Mouse (Mus musculus) heart, embryonic 16.5 days (tissue): Measurements from ENCODE around the gene Ankrd37. TPM values are rescaled to one million over a fixed set of nuclear protein-coding genes. Genes with fewer than 3 reads are reported as not detected.
A peak's percentile ranks its signal among the peaks of the same experiment; 100 is the strongest.

Experiments
- ATAC-seq: fragments of 200-750 bp; cut with Nextera tagmentation; replicated peaks from 2 replicates; pipeline ENCODE4 v1.8.0; 2017; ENCODE audit warnings: moderate number of reproducible peaks; ENCODE audit not compliant: insufficient read depth, low FRiP score; ENCODE audit errors: extremely low read depth
- H3K27ac ChIP-seq: fragments of 300-500 bp; sonication (generic); 2 replicates; pipeline ENCODE4 v1.5.1; 2014; ENCODE audit warnings: mild to moderate bottlenecking, low read length, control low read depth, moderate library complexity
- H3K27me3 ChIP-seq: fragments of 300-500 bp; sonication (generic); 2 replicates; pipeline ENCODE4 v1.6.1; 2014; ENCODE audit warnings: low read length, mixed read lengths; ENCODE audit not compliant: control insufficient read depth, insufficient read depth
- H3K36me3 ChIP-seq: fragments of 300-500 bp; sonication (generic); 2 replicates; pipeline ENCODE4 v1.6.1; 2014; ENCODE audit not compliant: control insufficient read depth, insufficient read depth
- H3K4me1 ChIP-seq: fragments of 300-500 bp; sonication (generic); 2 replicates; pipeline ENCODE4 v1.6.1; 2014; ENCODE audit warnings: low read length, mixed read lengths; ENCODE audit not compliant: control insufficient read depth, insufficient read depth
- H3K4me2 ChIP-seq: fragments of 300-500 bp; sonication (generic); 2 replicates; pipeline ENCODE4 v1.6.1; 2014; ENCODE audit warnings: low read depth, mild to moderate bottlenecking, control low read depth, low read length
- H3K4me3 ChIP-seq: fragments of 300-500 bp; sonication (generic); 2 replicates; pipeline ENCODE4 v1.5.1; 2014; ENCODE audit warnings: mild to moderate bottlenecking, control low read depth, low read length
- H3K9ac ChIP-seq: fragments of 300-500 bp; sonication (generic); 2 replicates; pipeline ENCODE4 v1.6.1; 2014; ENCODE audit warnings: low read length, control low read depth
- H3K9me3 ChIP-seq: fragments of 300-500 bp; sonication (generic); replicated peaks from 2 replicates; pipeline ENCODE4 v1.6.1; 2016; ENCODE audit warnings: low read length; ENCODE audit not compliant: control insufficient read depth
- WGBS: fragments of 180-500 bp; shearing (Covaris S2); extraction: QIAGEN DNeasy Blood & Tissue Kit; methylation state at CpG from one replicate; pipeline ENCODE4 v1.1.7; 2014; 5-methylcytosine and 5-hydroxymethylcytosine counted together
- polyA plus RNA-seq: library from polyadenylated mRNA; unstranded; fragments of >200 nt; fragmentation: Nextera tagmentation; extraction: Ambion mirVana; gene quantifications from 2 replicates; pipeline ENCODE4 v1.2.1, GENCODE M21; 2015

Ankrd37 gene
- polyA plus RNA-seq, 1 experiment from 2014 or later: 26.1 TPM

DNA sequence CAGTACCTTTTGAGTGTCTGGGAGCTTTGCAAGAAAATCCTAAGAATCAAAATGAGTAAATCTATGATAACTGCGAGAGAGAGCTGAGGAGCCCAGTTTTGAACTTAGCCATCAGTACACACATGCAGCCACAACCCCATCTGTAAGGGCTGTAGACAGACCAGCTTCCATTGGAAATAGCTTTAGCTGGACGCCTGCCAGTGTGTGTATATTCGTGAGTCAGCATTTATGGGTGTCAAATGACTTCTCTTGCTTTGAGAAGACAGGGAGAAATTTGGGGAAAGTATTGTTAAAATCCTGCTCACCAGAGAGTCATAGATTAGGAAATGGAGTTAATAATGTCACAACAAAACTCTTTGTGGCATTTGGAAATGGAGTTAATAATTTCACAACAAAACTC lies 18.8 kb downstream of the Ankrd37 start:
- no peak overlapping the region for H3K9ac ChIP-seq
- H3K4me3 ChIP-seq: no peak overlapping the region
- peaks cover 21% of the 10 kb centered on the region; the same call in 1 of the 2 replicates for H3K36me3 ChIP-seq
- no peaks in the 10 kb centered on the region for H3K4me1 ChIP-seq
- no peak overlapping the region for H3K4me2 ChIP-seq
- whole genome bisulfite sequencing: 60% methylated on average over 3 of the region's 3 CpGs
- ATAC-seq: no peak
- H3K27me3 ChIP-seq: no peaks in the 10 kb centered on the region
- no peaks in the 10 kb centered on the region for H3K9me3 ChIP-seq
- H3K27ac ChIP-seq: no peak overlapping the region

DNA sequence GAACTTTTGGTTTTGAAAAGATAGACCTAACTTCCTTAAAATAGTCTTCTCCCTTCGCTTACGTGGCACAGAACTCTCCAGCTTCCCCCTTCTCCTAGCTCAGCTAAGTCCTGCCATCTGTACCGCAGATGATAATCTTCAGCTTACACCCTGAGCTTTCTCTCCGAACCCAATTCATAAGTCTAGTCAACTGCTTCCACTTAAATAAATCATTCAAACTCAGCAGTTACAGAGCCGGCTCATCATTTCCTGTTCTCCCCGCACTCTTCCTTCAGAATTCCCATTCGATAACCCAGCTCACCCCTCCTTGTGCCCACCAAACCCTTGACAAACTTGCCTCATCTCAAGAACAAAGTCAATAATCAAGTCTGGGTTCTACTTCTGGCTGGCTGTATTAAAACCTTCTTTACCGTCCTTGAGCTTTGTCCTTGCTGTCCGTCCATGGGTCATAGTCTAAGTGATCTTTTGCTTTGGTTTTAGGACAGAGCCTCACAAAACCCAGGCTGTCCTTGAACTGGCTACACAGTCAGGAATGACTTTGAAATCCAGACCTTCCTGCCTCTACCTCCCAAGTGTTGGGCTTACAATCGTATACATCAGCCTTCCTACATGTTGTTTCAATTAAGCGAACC lies 29.6 kb downstream of the Ankrd37 start:
- 55% methylated on average over 11 of the region's 11 CpGs for WGBS
- peak overlapping the region; percentile 69 for H3K4me2 ChIP-seq
- peaks cover 8% of the 10 kb centered on the region for H3K4me1 ChIP-seq
- peaks cover 21% of the 10 kb centered on the region for H3K36me3 ChIP-seq
- H3K4me3 ChIP-seq: peak overlapping the region; percentile 87
- peak overlapping the region; percentile 51; the same call in 1 of the 2 replicates for H3K27ac ChIP-seq
- 0 out of 2 replicates have a peak, but pooled peaks cover 4% of the 10 kb centered on the region for H3K9me3 ChIP-seq
- no peaks in the 10 kb centered on the region for H3K27me3 ChIP-seq
- peak overlapping the region; percentile 83 for H3K9ac ChIP-seq
- ATAC-seq: no peak

DNA sequence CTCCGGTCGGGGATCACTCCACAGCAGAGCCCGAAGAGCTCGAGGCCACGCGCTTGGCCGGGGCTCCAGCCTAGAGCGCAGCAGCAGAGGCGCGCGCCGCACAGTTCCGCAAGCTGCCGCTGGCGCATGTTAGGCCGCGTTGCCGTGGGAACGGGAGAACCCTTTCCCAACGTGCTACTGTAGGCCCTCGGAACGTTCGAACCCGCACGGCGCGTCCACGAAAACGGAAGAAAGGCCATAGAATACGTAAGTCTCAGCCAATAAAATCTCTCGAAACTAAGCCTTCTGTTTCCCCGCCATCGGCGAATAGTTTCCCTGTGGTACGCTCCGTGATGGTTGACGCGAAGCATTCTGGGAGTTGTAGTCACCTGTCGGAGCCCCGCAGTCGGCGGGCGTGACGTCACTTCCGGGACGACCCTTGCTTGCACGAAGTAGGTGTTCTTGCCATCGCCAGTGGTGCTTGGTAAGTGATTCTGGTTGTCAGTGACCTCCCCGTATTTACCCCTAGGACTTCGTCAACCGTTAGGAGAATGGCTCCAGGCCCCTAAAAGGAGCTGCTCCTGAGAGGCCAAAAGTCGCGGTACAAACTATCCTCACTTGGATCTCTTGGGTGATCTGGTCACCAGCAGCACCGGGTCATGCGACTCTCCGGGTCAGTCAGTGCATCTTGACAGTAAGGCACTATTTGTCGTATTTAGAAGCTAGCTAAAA lies 30.2 kb downstream of the Ankrd37 start, which contains the start of the genes 1700029J07Rik and Ufsp2:
TSS of gene 1700029J07Rik (minus strand) at position 127 of the 711 bp plus-strand sequence.
TSS of gene Ufsp2 (plus strand) at position 403 of the 711 bp plus-strand sequence.
- peak within 1 kb of the TSS; percentile 87 for H3K4me3 ChIP-seq
- peak within 1 kb of the TSS; percentile 87 for H3K9ac ChIP-seq
- peaks cover 8% of the 10 kb centered on the region for H3K4me1 ChIP-seq
- H3K27ac ChIP-seq: peak within 1 kb of the TSS; percentile 85
- no peaks in the 10 kb centered on the region for H3K27me3 ChIP-seq
- 0 out of 2 replicates have a peak, but pooled peaks cover 6% of the 10 kb centered on the region for H3K9me3 ChIP-seq
- WGBS: under 1% methylated on average over 57 of the region's 57 CpGs
- peak within 1 kb of the TSS; percentile 69 for H3K4me2 ChIP-seq
- peak; percentile 96 for ATAC-seq
- peaks cover 21% of the 10 kb centered on the region for H3K36me3 ChIP-seq

DNA sequence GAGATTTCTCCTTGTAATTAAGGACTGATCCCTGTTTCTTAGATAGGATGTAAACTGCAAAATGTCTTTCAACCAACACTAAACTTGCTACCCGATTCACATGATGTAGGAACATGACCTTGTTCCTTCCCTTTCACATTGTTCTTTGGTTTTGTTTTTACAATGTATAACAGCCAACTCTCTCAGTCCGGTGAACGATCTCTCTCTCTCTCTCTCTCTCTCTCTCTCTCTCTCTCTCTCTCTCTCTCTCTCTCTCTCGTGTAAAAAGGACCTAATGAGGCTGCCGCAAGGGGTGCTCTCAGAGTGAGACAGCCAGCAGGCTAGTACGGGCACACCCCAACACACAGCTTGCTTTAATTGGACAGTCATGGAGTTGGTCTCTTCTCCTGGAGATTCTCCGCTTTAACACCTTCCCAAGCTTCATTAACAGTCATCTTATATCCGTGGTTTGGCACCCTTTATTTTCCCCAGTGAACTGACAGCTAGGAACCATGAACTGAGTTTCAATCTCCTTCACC lies 31.5 kb downstream of the Ankrd37 start:
- Histone ChIP-seq H3K4me2 (peak overlapping the region; percentile 69), H3K9me3 (0 out of 2 replicates have a peak, but pooled peaks cover 6% of the 10 kb centered on the region), H3K4me1 (peaks cover 8% of the 10 kb centered on the region), H3K36me3 (peaks cover 16% of the 10 kb centered on the region), H3K4me3 (no peak overlapping the region; the same call in 1 of the 2 replicates), H3K27me3 (no peaks in the 10 kb centered on the region), H3K27ac (no peak overlapping the region), H3K9ac (peak overlapping the region; percentile 87)
- 64% methylated on average over 8 of the region's 8 CpGs for WGBS
- ATAC-seq: no peak

DNA sequence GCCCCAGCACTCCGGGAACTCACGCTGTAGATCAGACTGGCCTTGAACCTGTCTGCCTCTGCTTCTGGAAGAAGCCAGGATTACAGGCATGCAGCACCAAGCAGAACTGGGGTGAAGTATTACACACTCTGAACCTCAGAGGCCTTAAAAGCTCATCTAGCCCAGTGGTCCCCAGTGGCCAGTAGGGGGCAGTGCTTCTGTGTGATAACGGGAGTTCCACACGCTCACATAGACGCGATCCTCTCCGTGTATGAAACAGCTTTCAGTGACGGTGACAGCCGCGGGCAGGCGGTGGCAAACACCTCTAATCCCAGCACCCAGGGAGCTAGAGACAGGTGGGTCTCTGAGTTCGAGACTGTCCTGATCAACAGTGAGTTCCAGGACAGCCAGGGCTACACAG lies 34.6 kb downstream of the Ankrd37 start:
- 95% methylated on average over 12 of the region's 12 CpGs for WGBS
- H3K27me3 ChIP-seq: no peaks in the 10 kb centered on the region
- H3K9me3 ChIP-seq: 0 out of 2 replicates have a peak, but pooled peaks cover 6% of the 10 kb centered on the region
- no peak overlapping the region for H3K9ac ChIP-seq
- peaks cover 4% of the 10 kb centered on the region for H3K4me1 ChIP-seq
- no peak overlapping the region for H3K4me3 ChIP-seq
- no peak overlapping the region for H3K4me2 ChIP-seq
- H3K36me3 ChIP-seq: 0 out of 2 replicates have a peak, but pooled peaks cover 8% of the 10 kb centered on the region
- no peak overlapping the region for H3K27ac ChIP-seq
- no peak for ATAC-seq

DNA sequence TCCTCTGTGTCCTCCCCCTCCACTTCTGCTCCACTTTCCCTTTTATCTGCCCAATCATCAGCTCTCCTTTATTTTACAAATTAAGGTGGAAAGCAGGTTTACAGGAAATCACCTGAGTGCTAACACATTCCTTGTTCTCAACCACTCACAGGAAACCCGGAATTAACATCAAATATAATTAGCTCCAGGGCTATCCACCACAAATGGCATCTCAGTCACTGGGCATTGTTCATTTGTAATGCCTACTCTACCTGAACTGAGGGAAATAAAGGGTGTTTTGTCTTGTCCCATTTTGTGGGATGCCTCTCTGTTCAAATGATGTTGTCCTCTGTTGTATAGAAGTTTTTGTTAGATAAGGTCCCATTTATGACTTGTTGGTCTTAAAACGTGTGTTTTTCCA lies 54.9 kb downstream of the Ankrd37 start:
- Histone ChIP-seq H3K27ac (no peak overlapping the region), H3K36me3 (no peaks in the 10 kb centered on the region), H3K4me1 (no peaks in the 10 kb centered on the region), H3K27me3 (no peaks in the 10 kb centered on the region), H3K4me3 (no peak overlapping the region), H3K4me2 (no peak overlapping the region), H3K9me3 (no peaks in the 10 kb centered on the region), H3K9ac (no peak overlapping the region)
- 55% methylated on average over 2 of the region's 2 CpGs for WGBS
- no peak for ATAC-seq

Other genes starting within 250 kb of the Ankrd37 start
- gene Pdlim3, start 120.2 kb downstream of the Ankrd37 start, polyA plus RNA-seq: 148 and 158 TPM in 2 replicates
- gene Ccdc110, start 71.1 kb downstream of the Ankrd37 start, polyA plus RNA-seq: 0.16 TPM in 1 of 2 replicates, not detected in the other
- 3.1 and 3.8 TPM in 2 replicates for gene 1700029J07Rik, start 30.5 kb downstream of the Ankrd37 start, polyA plus RNA-seq
- 46.6 and 51.2 TPM in 2 replicates for gene Ufsp2, start 30.2 kb downstream of the Ankrd37 start, polyA plus RNA-seq
- gene Lrp2bp, start 6.4 kb downstream of the Ankrd37 start, polyA plus RNA-seq: 0.76 and 1.3 TPM in 2 replicates
- 16.8 and 16.9 TPM in 2 replicates for gene Cfap97, start 146.1 kb upstream of the Ankrd37 start, polyA plus RNA-seq
- 3.4 and 4.8 TPM in 2 replicates for gene Snx25, start 146.5 kb upstream of the Ankrd37 start, polyA plus RNA-seq
- gene Slc25a4, start 205.6 kb upstream of the Ankrd37 start, polyA plus RNA-seq: 2,893 and 2,917 TPM in 2 replicates